Mouse (Mus musculus) ES-E14 (cell line): Measurements from ENCODE around the gene Mmp24. TPM values are rescaled to one million over a fixed set of nuclear protein-coding genes. Genes with fewer than 3 reads are reported as not detected.

Source experiments
- DNase-seq: peaks from one replicate; pipeline ENCODE4 v3.0.0-alpha.2; 2013; ENCODE audit warnings: low read depth, low spot score
- H3K27ac ChIP-seq: 2 replicates; pipeline ENCODE4 v1.5.1; 2012; ENCODE audit warnings: low read depth, mild to moderate bottlenecking, low read length, moderate library complexity, mixed read lengths; ENCODE audit not compliant: poor library complexity, insufficient read depth, severe bottlenecking
- H3K36me3 ChIP-seq: 2 replicates; pipeline ENCODE4 v1.6.1; 2012; ENCODE audit warnings: mild to moderate bottlenecking, low read length, moderate library complexity, mixed read lengths; ENCODE audit not compliant: control insufficient read depth, poor library complexity, insufficient read depth, severe bottlenecking
- H3K4me1 ChIP-seq, 2 experiments: fragments of 150-350 bp in 1 of 2; sonication (generic) in 1 of 2; 2 replicates each; pipeline ENCODE4 v1.6.1; 2012; ENCODE audit warnings: low read length in 2 of 2, mild to moderate bottlenecking in 1 of 2, mixed read lengths in 1 of 2; ENCODE audit not compliant: control insufficient read depth in 2 of 2, insufficient read depth in 2 of 2, poor library complexity in 1 of 2
- H3K4me3 ChIP-seq, 2 experiments: fragments of 150-350 bp in 1 of 2; sonication (generic) in 1 of 2; 2 replicates each; pipeline ENCODE4 v1.5.1; 2012; ENCODE audit warnings: low read length in 2 of 2, low read depth in 1 of 2, mild to moderate bottlenecking in 1 of 2, mixed read lengths in 1 of 2; ENCODE audit not compliant: insufficient read depth in 1 of 2, poor library complexity in 1 of 2, severe bottlenecking in 1 of 2
- H3K9ac ChIP-seq: 2 replicates; pipeline ENCODE4 v1.6.1; 2012; ENCODE audit warnings: low read depth, mild to moderate bottlenecking, low read length, mixed read lengths; ENCODE audit not compliant: poor library complexity, insufficient read depth, severe bottlenecking
- H3K9me3 ChIP-seq: fragments of 150-350 bp; sonication (generic); 2 replicates; pipeline ENCODE4 v1.6.1; 2012; ENCODE audit warnings: low read depth, mild to moderate bottlenecking, low read length; ENCODE audit not compliant: control insufficient read depth, insufficient read depth
- CHD2 ChIP-seq: IDR thresholded peaks from 2 replicates; pipeline ENCODE4 v1.6.1; 2014; ENCODE audit warnings: mild to moderate bottlenecking, low read depth, low read length, inconsistent platforms
- HCFC1 ChIP-seq: IDR thresholded peaks from 2 replicates; pipeline ENCODE4 v1.6.1; 2012; ENCODE audit warnings: low read length, inconsistent platforms, borderline replicate concordance; ENCODE audit not compliant: insufficient read depth
- MAFK ChIP-seq: IDR thresholded peaks from 2 replicates; pipeline ENCODE4 v1.6.1; 2014; ENCODE audit warnings: mild to moderate bottlenecking, low read depth, low read length, inconsistent platforms; ENCODE audit not compliant: insufficient read depth
- ZC3H11A ChIP-seq: IDR thresholded peaks from 2 replicates; pipeline ENCODE4 v1.6.1; 2012; ENCODE audit warnings: low read depth, mild to moderate bottlenecking, inconsistent platforms, low read length, borderline replicate concordance
- ZNF384 ChIP-seq: IDR thresholded peaks from 2 replicates; pipeline ENCODE4 v1.6.1; 2012; ENCODE audit warnings: low read depth, low read length, inconsistent platforms
- in situ Hi-C, 2 experiments: fragments of 600-800 bp; cut with MboI; formaldehyde crosslinking; loops; one replicate each; pipeline ENCODE4 v1.15.1; 2025; ENCODE audit warnings: low sequenced_read_pairs in 2 of 2, inconsistent platforms in 1 of 2; ENCODE audit not compliant: unreplicated experiment in 2 of 2
- total RNA-seq: library from RNA; depleted of rRNA; stranded (reverse); fragments of 300-350 nt; gene quantifications from 2 replicates; pipeline ENCODE4 v1.2.3, GENCODE M21; 2012

The Mmp24 gene
- total RNA-seq, 1 experiment = 0.76 TPM

DNA sequence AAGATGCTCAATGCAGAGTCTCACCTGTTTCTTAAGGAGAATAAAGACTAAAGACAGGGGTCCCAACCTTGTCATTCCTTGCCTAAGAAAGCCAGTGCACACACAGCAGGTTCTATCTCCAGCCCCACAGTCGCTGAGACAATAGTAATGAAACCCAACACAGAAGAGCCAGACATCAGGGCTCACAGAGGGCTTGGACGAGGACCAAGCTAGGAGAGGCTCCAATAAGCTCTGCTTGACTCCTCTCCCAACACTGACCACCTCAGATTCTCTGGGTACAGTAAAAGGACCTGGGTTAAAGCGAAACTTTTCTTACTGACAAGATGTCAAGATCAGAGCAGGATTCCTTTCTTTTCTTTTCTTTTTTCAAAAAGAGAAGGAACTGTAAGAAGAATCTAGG is 23.5 kb downstream of the Mmp24 start:
- Histone ChIP-seq H3K36me3 (no peaks in the 10 kb centered on the region), H3K9me3 (no peaks in the 10 kb centered on the region), H3K27ac (no peak overlapping the region), H3K4me1 (no peaks in the 10 kb centered on the region), H3K4me3 (no peak overlapping the region), H3K9ac (no peak overlapping the region)
- in situ Hi-C loops = no loop called here
- TF ChIP-seq HCFC1 (no peak), ZNF384 (no peak), ZC3H11A (no peak), CHD2 (no peak), MAFK (no peak)
- no peak for DNase-seq

DNA sequence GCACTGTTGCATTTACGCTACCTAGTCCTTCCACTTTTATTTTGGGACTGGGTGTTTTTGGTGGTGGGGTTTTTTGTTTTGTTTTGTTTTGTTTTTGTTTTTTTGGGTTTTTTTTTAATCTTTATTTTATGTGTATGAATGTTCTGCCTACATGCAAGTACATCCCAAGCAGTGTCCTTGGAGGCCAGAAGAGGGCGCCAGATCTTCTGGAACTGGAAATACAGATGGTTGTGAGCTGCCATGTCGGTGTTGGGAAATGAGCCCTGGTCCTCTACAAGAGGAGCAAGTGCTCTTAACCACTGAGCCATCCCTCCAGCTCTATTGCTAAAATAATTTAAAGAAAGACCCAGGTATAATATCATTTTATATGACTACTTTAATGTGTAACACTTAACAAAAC is 27.6 kb downstream of the Mmp24 start:
- H3K9ac ChIP-seq = no peak overlapping the region
- TF ChIP-seq HCFC1 (no peak), ZC3H11A (no peak), CHD2 (no peak), MAFK (no peak), ZNF384 (no peak)
- H3K36me3 ChIP-seq = no peaks in the 10 kb centered on the region
- H3K27ac ChIP-seq = no peak overlapping the region
- no peaks in the 10 kb centered on the region for H3K9me3 ChIP-seq
- no peak overlapping the region for H3K4me3 ChIP-seq
- in situ Hi-C loops = no loop called here
- no peaks in the 10 kb centered on the region for H3K4me1 ChIP-seq
- peak; percentile 63 for DNase-seq

DNA sequence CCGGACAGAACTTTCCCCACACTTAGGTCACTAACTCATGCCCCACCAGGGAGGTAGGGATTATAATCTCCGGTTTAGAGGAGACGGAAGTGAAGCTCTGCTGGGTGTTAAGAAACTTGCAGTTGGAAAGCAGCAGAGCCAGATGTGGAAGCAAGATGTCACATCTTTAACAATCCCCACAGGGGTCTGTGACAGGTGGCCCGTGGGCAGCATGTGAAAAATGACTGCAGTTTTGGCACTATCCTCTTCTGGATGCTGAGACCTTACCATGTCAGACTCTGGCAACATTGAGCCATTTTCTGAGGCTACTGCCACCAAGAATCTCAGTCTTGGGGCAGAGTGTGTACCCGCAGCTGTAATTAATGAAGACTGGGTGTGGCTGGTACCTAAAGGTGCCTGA is 28.9 kb downstream of the Mmp24 start:
- TF ChIP-seq ZNF384 (no peak), MAFK (no peak)
- Histone ChIP-seq H3K4me1 (no peaks in the 10 kb centered on the region), H3K9me3 (no peaks in the 10 kb centered on the region), H3K9ac (no peak overlapping the region), H3K36me3 (no peaks in the 10 kb centered on the region), H3K4me3 (no peak overlapping the region), H3K27ac (no peak overlapping the region)
- DNase-seq = no peak
- in situ Hi-C loops = no loop called here

DNA sequence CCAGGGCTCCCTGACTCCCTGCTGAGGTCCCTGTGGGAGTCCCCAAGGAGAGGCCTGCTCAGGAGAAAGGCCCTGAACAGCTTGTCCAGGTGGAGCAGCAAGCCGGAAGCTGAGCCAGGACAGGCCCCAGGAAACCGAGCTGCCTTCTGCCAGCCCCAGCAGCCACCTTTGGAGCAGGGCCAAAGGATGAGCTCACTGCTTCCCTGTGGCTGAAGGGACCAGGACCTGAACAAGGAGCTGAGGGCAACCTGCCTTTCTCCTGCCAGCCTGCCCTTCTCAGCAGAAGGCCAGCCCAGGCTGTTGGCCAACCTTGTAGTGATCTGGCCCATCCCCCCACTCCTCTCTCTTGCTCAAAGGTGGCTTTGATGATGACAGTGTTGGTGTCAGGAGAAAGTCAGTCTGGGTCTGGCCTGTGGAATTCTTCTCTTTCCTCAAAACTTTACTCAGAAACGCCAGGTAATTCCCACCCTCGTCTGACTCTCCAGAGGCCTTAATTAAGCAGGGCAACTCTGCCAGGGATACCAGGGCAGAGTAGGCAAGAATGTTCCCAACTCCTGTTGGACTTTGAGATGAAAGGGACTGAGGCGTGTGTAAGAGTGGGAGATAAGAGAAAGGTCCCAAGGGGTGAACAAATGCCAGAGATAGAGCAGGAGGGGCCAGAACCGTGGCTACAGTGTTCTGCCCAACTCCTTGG is 30.2 kb downstream of the Mmp24 start:
- Histone ChIP-seq H3K36me3 (no peaks in the 10 kb centered on the region), H3K4me3 (no peak overlapping the region), H3K9me3 (no peaks in the 10 kb centered on the region), H3K4me1 (no peaks in the 10 kb centered on the region), H3K9ac (no peak overlapping the region), H3K27ac (no peak overlapping the region)
- DNase-seq = no peak
- TF ChIP-seq ZC3H11A = no peak
- in situ Hi-C loops = no loop called here

DNA sequence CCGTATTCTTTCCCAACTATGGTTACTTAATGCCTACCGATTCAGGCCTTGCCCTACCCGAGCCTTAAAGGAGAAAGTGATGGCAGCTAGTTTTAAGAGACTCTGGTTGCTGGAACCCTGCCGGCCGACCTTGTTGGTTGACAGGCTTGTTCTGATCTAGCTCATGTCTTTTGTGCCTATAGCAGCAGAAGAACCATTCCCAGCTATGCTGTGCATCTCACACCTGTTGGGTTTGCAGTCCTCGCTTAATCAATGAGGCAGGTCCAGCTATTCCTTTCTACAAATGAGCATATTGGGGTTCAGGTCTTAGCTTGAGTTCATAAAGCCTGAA is 30.7 kb downstream of the Mmp24 start:
- H3K9me3 ChIP-seq = no peaks in the 10 kb centered on the region
- no peak for DNase-seq
- no peak overlapping the region for H3K9ac ChIP-seq
- no peaks in the 10 kb centered on the region for H3K4me1 ChIP-seq
- H3K36me3 ChIP-seq = no peaks in the 10 kb centered on the region
- no peak overlapping the region for H3K4me3 ChIP-seq
- no peak overlapping the region for H3K27ac ChIP-seq
- in situ Hi-C loops = no loop called here
- TF ChIP-seq MAFK (no peak), ZNF384 (no peak), HCFC1 (no peak), CHD2 (no peak), ZC3H11A (no peak)
